Mouse (Mus musculus) megakaryocyte-erythroid progenitor cell, adult 5-6 weeks (primary cell): ENCODE results near the gene Nme3. TPM values are rescaled to one million over a fixed set of nuclear protein-coding genes. Genes with fewer than 3 reads are reported as not detected.

ENCODE experiments used
- ATAC-seq: replicated peaks from 2 replicates; pipeline ENCODE4 v1.8.0; 2016; ENCODE audit warnings: mild to moderate bottlenecking, inconsistent platforms; ENCODE audit not compliant: severe bottlenecking, poor library complexity, low FRiP score, low TSS enrichment
- total RNA-seq, 2 experiments: library from RNA; stranded (forward) in 1 of 2; stranded (reverse) in 1 of 2; fragments of 200-1000, 215-1000 nt in 1 of 2; fragments of >200 nt in 1 of 2; fragmentation: Nextera tagmentation in 1 of 2; gene quantifications; 2 replicates each; pipeline ENCODE4 v1.2.3; 2014 to 2017

Nme3 gene
- total RNA-seq, 2 experiments from 2014 or later, result 46.3 to 85.5 TPM

DNA sequence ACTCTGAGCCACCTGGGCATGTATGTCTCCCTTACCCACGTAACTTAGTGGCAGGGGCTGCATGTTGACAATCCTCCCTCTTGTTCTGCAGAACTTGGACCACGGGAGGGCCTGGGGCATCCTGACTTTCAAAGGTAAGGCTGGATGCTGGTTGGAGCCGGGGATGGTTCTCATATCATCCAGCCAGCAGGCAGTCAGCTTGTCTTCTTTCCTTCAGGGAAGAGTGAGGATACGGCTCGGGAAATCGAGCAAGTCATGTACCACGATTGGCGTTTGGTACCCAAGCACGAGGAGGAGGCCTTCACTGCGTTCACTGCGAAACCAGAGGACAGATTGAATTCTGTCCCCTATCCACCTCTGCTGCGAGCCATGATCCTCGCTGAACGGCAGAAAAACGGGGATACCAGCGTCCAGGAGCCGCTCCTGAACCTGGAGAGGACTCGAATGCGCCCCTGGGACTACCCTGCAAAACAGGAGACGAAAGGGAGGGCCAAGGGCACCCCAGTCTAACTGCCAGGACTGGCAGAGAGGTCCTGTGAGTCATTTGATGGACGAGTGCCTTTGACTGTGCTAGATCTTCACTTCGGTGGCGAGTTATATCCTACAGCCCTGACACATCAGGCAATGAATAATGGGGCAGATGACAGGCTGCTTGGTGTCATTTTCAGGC is 594 bp upstream of the Nme3 start:
- ATAC-seq, result no peak

DNA sequence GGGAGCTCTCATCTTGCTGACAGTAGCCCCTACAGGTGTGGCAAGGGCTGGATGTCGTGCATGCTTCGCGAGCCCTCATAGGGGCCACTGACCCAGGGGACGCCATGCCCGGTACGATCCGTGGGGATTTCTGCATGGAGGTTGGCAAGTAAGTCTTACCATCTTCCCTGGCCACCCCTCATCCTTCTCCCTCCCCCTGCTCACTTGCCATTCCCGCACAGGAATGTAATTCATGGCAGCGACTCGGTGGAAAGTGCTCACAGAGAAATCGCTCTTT is 631 bp downstream of the Nme3 start:
- no peak for ATAC-seq

- no peak for ATAC-seq
Measured at GRCm38 (mm10) chr17:24897600-24897999, 1.3 kb downstream of the Nme3 start.

- no peak for ATAC-seq
Measured at GRCm38 (mm10) chr17:24898041-24898854, 1.9 kb downstream of the Nme3 start.

GRCm38 (mm10) chr17:24899153-24899552 is 2.9 kb downstream of the Nme3 start:
- no peak for ATAC-seq

GRCm38 (mm10) chr17:24900014-24900413 is 3.7 kb downstream of the Nme3 start:
- no peak for ATAC-seq

DNA sequence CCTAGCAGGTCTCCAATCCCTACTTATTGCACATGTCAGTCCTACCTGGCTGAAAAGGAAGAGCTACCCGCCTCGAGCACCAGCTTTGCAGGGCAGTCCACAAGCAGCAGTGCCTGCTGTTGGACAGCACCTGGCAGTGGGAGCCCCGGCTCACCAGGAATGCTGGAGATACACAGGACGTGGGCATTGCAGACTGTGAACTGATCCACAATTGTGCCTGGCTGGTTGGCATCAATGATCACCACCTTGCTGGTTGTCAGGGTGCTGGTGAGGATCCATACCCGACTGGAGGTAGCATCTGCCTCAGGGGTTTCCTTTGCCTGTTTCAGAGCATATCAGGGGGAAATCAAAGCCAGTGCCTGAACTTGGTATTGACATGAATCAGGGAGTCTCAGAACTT is 5.8 kb downstream of the Nme3 start:
- no peak for ATAC-seq

- ATAC-seq, result peak; percentile 87
Measured at GRCm38 (mm10) chr17:24902671-24903474, 6.6 kb downstream of the Nme3 start.

- no peak for ATAC-seq
Measured at GRCm38 (mm10) chr17:24903767-24904166, 7.5 kb downstream of the Nme3 start.

DNA sequence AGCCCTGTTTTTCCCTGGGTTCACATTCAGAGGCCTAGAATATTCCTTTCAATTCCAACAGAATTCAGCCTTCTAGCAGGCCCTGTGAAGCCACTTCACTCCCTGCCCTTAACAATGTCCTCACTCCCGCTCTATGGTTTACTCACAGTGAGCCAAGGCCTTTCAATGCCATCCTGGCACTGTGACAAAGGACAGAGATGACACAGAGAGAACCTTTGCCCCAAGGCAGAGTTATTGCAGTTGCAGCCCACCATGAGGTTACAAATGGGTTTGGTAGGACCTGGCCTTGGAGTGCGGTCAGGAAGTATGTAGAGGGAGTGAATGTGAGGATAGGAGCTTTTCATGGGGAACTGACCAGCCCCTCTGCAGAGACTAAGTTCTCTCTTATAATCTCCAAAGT is 11.3 kb downstream of the Nme3 start:
- no peak for ATAC-seq

- ATAC-seq, result no peak
Measured at GRCm38 (mm10) chr17:24913984-24914383, 17.7 kb downstream of the Nme3 start.

DNA sequence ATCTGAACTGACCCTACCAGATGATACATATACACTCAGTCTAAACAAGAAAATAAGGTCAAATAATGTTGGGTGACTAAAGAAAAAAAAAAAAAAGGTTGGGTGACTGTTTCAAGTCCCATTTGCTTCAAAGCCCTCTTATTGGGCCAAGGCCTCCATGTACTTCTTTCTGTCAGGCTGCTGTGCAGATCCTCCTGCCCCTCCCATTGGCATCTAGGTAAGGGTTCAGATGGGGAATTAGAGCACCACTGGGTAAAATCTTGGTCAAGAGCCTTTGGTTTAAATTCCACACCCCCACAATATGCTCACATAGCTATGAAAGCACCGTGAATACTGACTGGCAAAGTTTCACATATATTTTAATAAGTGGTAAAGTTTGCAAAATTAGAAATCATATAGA is 26.9 kb downstream of the Nme3 start:
- no peak for ATAC-seq

DNA sequence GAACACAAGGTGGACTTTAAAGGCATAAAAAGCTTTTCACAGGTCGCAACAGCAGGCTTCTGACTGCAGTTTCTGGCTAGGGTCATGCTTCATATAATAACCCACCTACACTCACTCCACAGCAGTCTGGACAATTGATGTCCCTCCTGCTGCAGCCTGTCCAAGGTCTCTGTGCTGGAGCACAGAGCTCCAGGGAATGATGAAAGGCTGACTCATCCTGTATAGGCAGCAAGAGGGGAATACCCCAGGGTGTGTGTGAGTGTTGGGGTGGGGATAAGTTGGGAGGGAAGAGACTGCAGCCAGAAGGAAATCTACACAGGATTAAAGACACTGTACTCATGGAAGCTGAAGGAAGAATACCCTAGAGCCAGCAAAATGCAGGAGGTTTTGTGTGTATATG is 33.2 kb downstream of the Nme3 start:
- no peak for ATAC-seq

- ATAC-seq, result no peak
Measured at GRCm38 (mm10) chr17:24932431-24932830, 36.1 kb downstream of the Nme3 start.

DNA sequence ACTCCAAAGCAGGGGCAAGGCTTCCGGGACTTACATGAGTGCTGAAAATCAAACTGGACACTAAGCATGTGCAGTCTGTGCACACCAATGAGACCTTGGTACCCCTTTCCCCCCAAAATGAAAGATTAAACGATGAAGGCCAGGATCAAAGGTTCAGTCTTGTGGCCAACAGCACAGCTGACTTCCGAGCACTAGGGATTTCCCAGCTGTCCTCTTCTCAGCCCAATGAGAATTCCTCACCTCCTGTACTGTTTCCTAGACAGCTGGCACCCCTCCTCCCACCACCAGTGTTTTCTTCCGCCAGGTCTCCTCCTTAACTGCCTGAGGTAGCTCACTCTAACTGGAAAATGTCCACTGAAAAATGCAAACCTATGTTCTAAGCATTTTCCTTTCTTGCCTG is 36.9 kb downstream of the Nme3 start:
- ATAC-seq, result no peak

GRCm38 (mm10) chr17:24934926-24935325 is 38.6 kb downstream of the Nme3 start:
- ATAC-seq, result no peak

GRCm38 (mm10) chr17:24935666-24936065 is 39.4 kb downstream of the Nme3 start:
- no peak for ATAC-seq

- ATAC-seq, result peak; percentile 95
Measured at GRCm38 (mm10) chr17:24936259-24937237, 40.2 kb downstream of the Nme3 start, which contains the start of gene Mapk8ip3. Mapk8ip3 (minus strand) TSS chr17:24936977.

DNA sequence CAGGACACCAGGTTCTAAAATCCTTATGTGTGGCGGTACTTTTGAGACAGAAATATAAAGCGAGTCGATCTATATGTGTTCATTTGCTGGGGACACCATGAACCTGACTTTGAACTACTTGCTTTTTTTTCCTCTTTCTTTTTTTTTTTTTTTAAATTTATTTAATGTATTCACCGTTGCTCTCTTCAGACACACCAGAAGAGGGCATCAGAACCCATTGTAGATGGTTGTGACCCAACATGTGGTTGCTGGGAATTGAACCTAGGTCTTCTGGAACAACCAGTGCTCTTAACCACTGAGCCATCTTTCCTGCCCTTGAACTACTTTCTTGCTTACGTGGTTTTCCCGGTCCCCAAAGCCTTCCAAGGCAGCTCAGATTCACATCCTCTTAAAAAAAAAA is 41.0 kb downstream of the Nme3 start:
- no peak for ATAC-seq
